Mouse (Mus musculus): ENCODE data around the gene Isoc2b.
"Not testable (repeated sequence)": the region's sequence is repeated elsewhere in the genome, so short reads cannot be mapped to it uniquely, and the experiment has no call there.

The Isoc2b gene

GRCm38 (mm10) chr7:4835631-4836327 lies 34.3 kb downstream of the Isoc2b start:
- DNase-seq (ENCODE audit: low spot score in 2 of 2): peak in 1 of 2 experiments; percentile 22

GRCm38 (mm10) chr7:4830476-4830875 lies 39.6 kb downstream of the Isoc2b start:
- DNase-seq (ENCODE audit: low spot score in 2 of 2): no peak

GRCm38 (mm10) chr7:4825365-4825764 lies 44.7 kb downstream of the Isoc2b start:
- no peak for DNase-seq (ENCODE audit: low spot score in 2 of 2)

GRCm38 (mm10) chr7:4822162-4822907 lies 47.7 kb downstream of the Isoc2b start:
- DNase-seq (ENCODE audit: low spot score in 2 of 2): no peak

GRCm38 (mm10) chr7:4821690-4822089 lies 48.4 kb downstream of the Isoc2b start:
- no peak for DNase-seq (ENCODE audit: low spot score in 2 of 2)

- DNase-seq (ENCODE audit: low spot score in 2 of 2): not testable (repeated sequence)
Observed at GRCm38 (mm10) chr7:4820925-4821324, 49.1 kb downstream of the Isoc2b start.

- no peak for DNase-seq (ENCODE audit: low spot score in 2 of 2)
Observed at GRCm38 (mm10) chr7:4816559-4816958, 53.5 kb downstream of the Isoc2b start.

GRCm38 (mm10) chr7:4813105-4813791 lies 56.8 kb downstream of the Isoc2b start:
- DNase-seq (ENCODE audit: low spot score in 2 of 2): no peak

- peak; percentile 98 for DNase-seq (ENCODE audit: low spot score in 2 of 2)
Observed at GRCm38 (mm10) chr7:4812303-4813104, 57.6 kb downstream of the Isoc2b start, which contains the start of gene Ube2s. Gene Ube2s, minus strand, starts transcription at chr7:4812590.

GRCm38 (mm10) chr7:4811842-4812302 lies 58.2 kb downstream of the Isoc2b start:
- no peak for DNase-seq (ENCODE audit: low spot score in 2 of 2)

GRCm38 (mm10) chr7:4811131-4811530 lies 58.9 kb downstream of the Isoc2b start:
- DNase-seq (ENCODE audit: low spot score in 2 of 2): not testable (repeated sequence)

- no peak for DNase-seq (ENCODE audit: low spot score in 2 of 2)
Observed at GRCm38 (mm10) chr7:4806716-4807115, 63.3 kb downstream of the Isoc2b start.

- DNase-seq (ENCODE audit: low spot score in 2 of 2): no peak
Observed at GRCm38 (mm10) chr7:4802247-4802646, 67.8 kb downstream of the Isoc2b start.

- no peak for DNase-seq (ENCODE audit: low spot score in 2 of 2)
Observed at GRCm38 (mm10) chr7:4795767-4796433, 74.2 kb downstream of the Isoc2b start.
